Mouse (Mus musculus): ENCODE data around the gene Lpp.

Gene Lpp

DNA sequence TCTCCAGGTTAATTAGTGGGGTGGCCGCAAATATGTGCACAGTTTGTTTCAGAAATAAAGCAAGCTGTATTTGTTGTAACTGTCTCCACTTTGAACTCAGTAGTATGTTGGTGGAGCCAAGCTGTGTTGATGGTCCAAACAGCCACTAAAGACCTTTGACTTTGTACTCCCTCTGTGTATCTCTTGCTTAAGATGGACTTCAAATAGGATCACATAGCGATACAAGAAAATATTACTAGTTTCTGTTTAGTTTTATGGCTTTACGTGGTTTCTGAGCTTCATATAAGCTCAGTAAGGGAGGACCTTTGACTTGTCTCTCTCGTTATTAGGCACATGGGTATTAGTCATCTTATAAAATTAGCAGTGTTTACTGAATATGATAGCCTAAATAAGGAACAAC lies 485.7 kb downstream of the Lpp start:
- in situ Hi-C loops (cut with MseI, MboI), result no loop called here

- in situ Hi-C loops (cut with MseI, MboI), result no loop called here
Measured at GRCm38 (mm10) chr16:24880698-24881097, 487.4 kb downstream of the Lpp start.

- in situ Hi-C loops (cut with MseI, MboI), result no loop called here
Measured at GRCm38 (mm10) chr16:24881981-24882775, 488.9 kb downstream of the Lpp start.

DNA sequence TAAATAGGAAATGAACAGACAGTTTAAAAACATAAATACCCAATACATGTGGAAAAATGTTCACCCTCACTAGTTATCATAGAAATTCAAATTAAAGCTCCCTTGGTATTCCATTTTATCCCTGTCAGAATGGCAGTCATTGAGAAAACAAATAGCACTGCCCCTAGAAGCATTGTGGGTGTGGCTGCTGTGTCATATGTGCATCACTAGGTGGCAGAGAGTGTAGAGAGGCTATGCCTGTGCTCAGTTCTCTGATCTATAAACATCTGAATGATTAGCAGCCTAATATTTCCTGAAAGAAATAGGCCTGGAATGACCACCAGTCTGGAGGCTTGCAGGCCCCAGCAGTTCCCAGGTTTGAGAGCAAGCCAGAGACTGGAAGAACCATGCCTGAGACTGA lies 490.7 kb downstream of the Lpp start:
- in situ Hi-C loops (cut with MseI, MboI), result no loop called here

DNA sequence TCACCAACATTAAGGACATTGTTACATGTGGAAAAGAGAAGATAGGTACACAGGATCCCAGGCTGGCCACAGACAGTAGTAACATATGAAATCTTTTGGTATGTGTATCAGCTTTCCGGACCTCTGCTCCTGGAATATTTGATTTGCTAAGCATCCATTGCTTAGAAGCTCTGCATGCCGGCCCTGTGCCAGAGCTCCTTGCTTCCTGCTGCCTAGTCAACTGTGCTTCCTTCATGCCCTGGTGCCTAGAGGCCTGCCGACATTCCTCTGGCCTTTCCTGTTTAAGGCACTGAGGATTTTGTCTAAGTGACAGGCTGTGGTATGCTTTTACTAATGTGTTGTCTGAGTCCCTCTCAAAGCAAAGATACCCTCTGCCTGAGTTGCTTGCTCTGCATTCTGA lies 493.0 kb downstream of the Lpp start:
- in situ Hi-C loops (cut with MseI, MboI), result no loop called here

DNA sequence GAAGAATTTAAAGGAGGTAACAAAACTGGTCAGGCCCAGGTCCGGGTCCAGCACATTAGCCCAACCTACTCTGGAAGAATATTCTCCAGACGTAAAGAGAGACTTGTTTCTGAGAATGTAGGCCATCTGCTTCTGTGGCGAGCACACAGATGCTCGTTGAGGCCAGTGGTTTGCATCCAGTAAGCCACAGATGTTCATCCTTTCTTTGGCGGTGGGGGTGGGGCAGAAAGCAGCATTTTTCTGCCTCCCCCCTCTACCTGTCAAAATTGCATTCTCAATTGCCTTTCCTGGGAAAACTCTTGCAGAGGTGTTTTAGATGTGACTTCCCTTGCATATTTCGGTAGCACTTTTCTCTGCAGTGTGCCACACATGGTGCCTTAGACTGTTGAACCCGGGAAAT lies 493.6 kb downstream of the Lpp start:
- in situ Hi-C loops (cut with MseI, MboI), result no loop called here

GRCm38 (mm10) chr16:24891453-24891852 lies 498.1 kb downstream of the Lpp start:
- in situ Hi-C loops (cut with MseI, MboI), result no loop called here

DNA sequence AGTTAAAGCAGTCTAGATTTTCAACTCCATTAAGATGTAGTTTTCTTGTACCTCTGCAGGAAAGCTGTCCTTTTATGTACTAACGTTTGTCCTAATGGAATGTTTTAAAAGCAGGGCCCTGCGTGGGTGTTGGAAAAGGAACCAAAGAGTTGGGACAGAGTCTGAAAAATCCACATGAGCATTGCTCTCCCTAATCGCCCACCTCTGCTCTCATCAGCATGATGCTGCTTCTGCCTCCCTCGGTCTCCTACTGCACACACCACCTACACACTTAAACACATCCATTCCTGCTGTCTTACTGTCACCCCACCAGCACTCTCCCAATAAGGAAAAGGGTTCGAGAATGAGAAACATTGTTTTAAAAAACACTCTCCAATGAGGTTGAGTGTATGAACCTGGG lies 501.9 kb downstream of the Lpp start:
- in situ Hi-C loops (cut with MseI, MboI), result no loop called here

DNA sequence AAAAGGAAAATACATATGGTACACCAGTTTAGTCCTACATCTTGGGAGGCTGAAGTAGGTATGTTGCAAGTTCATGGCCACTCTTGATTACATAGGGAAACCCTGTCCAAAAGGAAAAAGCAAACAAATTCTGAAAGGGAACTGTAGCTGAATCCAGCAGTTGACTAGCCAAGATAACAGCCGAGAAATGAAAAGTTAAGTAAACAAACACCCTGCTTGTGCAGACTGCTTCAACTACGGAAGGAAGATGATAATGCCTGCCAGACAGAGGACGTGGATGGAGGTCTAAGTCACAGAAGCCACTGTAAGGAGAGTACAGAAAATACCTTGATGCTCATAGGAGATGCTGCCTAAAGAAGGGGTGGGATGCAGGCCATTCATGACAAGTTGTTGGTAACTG lies 504.3 kb downstream of the Lpp start:
- in situ Hi-C loops (cut with MseI, MboI), result no loop called here

- in situ Hi-C loops (cut with MseI, MboI), result no loop called here
Measured at GRCm38 (mm10) chr16:24900241-24900796, 507.0 kb downstream of the Lpp start.

DNA sequence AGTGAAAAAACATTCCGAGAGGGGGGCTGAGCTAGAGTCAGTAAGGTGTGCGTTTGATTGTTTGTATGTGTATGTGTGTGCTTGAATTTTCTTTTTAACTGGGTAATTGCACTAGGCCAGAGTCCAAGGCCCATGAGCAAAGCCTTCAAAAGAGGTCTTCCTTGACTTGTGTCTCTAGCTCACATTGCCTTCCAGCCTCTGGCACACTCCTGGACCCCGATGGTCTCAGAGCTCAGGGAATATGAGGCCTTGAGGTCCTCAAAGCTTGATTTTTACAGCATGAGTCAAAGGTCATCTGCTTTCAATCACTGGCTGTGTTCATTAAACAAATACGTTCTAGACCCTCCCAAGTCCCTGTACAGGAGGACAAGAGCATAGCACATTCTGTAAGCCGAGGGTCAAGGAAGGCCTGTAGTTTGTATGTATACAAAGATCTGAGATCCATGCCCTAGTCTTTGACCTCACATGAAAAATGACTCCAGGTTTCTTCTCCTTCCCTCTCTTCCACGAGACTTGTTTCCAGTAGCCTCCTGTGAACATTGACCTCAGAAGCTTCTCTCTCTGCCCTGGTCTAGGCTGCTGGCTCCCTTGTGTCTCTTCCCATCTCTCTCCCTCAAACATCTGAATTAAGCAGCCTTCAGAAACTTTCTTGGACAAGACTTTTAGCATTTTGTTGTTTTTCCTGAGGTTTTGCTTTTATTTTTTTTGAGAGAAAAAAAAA lies 508.0 kb downstream of the Lpp start:
- in situ Hi-C loops (cut with MseI, MboI), result no loop called here

DNA sequence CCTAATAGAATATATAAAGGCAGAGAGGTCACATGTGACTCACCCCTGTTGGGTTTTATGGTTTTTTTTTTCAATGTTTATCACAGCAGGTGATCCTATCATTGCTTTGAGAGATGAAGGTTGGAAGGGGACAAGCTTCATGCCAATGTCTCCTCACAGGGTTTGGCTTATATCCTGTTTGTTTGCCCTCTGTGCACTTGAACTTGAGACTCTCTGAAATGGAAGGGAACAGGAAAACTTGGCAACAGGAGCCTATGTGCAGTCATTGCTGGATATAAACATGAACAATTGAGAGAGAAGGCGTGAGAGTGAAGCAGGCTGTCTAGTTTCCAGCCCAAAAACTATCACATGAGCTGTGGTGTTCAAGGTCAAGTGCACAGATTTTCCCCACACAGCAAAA lies 508.8 kb downstream of the Lpp start:
- in situ Hi-C loops (cut with MseI, MboI), result no loop called here

GRCm38 (mm10) chr16:24908926-24909325 lies 515.6 kb downstream of the Lpp start:
- in situ Hi-C loops (cut with MseI, MboI), result no loop called here

DNA sequence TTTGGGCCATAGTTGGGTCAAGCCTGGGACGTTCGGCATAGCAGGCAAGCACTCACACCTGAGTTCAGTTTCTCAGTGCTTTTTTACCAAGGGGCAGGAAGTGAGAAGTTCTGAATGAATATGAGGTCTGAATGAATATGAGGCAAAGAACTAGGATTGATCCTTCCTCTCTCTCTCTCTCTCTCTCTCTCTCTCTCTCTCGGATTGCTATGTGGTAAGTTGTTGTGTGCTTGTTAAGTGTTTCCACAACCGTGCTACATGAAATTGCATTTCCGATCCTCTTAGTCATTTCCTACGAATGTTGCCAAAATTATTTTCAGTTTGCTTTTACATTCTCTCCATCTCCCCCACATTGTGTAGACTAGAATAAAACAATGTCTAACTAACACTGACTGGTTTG lies 517.0 kb downstream of the Lpp start:
- in situ Hi-C loops (cut with MseI, MboI), result no loop called here

GRCm38 (mm10) chr16:24910834-24911233 lies 517.5 kb downstream of the Lpp start:
- in situ Hi-C loops (cut with MseI, MboI), result no loop called here

DNA sequence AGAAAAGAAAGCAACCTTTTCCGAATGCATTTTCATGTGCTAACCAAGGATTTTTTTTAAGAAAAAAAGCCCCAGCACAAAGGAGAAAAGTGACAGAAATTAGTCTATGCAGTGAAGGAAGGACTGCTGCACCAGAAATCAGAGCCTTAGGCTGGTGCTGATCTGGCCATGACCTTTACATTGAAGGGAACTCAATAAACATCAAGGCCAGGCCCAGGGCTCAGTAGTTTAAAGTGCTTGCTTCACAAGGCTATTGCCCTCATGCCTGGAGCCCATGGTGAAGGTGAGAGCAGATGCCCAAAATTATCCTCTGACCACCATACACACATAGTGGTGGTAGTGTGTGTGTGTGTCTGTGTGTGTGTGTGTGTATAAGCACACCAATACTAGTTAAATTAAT lies 519.1 kb downstream of the Lpp start:
- in situ Hi-C loops (cut with MseI, MboI), result no loop called here

- in situ Hi-C loops (cut with MseI, MboI), result no loop called here
Measured at GRCm38 (mm10) chr16:24913021-24913420, 519.7 kb downstream of the Lpp start.

DNA sequence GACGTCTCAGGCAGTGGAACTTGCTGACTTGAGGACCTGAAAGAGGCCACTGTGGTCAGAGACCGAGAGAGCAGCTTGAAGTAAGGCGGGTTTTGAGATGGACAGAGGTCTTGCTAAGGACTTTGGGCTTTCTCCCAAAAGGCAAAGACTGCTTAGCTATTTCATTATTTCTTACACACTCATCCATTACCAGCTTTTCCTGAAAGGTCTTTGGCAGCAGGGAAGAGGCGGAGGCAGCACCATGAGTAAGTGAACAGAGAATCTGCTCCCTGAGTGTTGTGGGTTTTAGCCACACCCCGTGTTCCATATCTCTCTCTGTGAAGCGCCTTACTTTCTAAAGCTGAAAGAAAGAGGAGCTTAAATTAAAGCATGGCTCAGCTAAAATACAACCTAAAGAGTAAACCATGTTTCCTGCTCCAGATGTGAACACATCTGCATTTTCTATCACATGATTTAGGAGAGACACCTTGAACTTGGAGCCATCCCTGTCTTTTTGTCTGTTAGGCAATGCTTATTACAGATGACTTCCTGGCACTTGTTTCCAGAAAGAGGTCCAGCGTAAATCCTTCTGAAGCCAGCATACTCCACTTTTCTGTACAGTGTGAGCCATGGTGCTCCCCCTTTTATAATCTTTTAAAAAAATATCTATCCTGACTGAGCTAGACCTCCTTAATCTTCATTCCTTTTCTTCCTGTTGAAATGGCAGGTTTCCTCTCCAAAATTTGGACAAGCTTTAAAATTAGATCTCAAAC lies 520.5 kb downstream of the Lpp start:
- in situ Hi-C loops (cut with MseI, MboI), result no loop called here

DNA sequence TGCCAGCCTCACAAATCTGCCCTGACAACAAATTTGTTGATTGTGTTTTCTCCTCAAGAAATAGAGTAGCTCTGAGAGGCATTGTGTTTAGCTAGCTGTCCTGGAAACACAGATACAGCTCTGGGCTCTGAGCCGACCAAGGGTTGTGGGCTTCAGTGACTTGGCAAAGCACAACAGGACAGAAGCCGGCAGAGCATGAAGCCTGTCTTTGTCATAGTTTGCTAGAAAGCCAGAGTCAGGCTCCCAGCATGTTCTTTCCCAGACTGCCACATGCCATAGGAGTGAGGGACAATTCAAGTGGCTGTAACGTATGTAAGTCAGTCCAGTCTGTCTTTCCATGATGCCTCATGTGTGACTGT lies 521.1 kb downstream of the Lpp start:
- in situ Hi-C loops (cut with MseI, MboI), result no loop called here

DNA sequence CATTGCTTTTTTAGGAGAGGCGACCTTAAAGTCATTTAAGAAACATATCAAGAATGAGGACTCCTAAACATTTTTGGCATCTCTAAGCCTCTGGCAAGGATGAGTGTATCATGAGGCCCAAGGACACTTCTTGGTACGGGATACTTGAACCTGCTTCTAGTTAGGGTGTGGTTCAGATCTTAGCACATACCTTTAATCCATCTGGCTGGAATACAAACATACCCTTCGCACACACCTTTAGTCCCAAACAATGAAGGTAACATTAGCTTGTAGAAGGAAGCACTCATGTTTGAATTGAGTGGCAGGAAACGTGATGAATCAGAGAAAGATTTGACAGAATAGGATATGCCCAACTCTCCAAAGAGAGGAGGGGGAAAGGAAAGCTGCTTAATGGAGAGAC lies 522.2 kb downstream of the Lpp start:
- in situ Hi-C loops (cut with MseI, MboI), result no loop called here

DNA sequence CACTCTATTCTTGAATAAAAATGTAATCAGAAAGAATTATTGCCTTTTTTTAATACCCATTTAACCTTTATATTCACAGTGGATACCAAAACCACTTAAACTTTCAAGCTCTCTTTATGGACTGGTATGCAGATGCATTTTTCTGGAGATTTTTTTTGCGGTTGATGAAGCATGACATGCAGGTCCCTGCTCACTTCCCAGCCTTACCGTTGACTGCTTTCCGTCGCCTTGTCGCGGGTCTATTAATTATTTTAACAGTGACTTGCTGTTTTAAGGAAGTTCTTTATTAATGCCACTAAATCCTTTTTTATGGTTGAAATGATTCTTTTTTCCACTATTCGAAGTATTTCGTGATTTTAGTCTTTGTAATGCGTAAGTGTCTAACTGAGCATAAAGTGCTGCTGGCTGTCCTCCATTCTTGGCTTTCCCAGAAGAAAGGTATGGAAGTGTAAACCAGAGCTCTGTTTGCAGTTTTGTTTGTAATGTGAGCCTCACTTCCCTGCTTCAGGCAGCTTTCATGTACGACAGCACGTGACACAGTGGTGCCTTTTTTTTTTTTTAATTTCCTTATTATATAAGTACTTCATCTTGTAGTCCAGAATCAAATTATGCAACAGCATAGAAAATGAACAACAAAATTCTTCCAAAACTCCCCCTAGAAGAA lies 526.2 kb downstream of the Lpp start:
- in situ Hi-C loops (cut with MseI, MboI), result no loop called here

DNA sequence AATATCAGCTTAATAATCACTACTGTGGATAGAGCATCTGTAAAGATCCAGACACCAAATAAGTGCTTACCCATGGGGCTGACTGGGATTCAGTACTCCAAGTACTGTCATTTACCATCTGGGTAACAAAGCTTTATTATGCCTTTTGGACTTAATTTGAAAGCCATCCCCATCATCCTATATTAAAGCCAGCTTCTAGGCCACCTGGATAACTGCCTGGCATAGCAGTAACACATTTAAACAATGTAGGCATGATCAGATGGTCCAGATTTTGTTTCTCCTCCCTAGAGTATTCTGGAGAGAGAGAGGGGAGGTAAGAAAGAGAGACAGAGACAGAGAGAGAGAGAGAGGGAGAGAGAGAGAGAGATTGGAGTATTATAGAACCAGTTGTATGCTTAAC lies 536.8 kb downstream of the Lpp start:
- in situ Hi-C loops (cut with MseI, MboI), result no loop called here

Measured in mouse trophoblast stem cell (cell line).